Mouse (Mus musculus): ENCODE measurements around the gene Vdr. TPM values are rescaled to one million over a fixed set of nuclear protein-coding genes. Genes with fewer than 3 reads are reported as not detected.
A peak's percentile ranks its signal among the peaks of the same experiment; 100 is the strongest.
"Not testable (repeated sequence)": the region's sequence is repeated elsewhere in the genome, so short reads cannot be mapped to it uniquely, and the experiment has no call there.

The Vdr gene
- polyA plus RNA-seq, 2 experiments: 0.11 to 0.15 TPM

DNA sequence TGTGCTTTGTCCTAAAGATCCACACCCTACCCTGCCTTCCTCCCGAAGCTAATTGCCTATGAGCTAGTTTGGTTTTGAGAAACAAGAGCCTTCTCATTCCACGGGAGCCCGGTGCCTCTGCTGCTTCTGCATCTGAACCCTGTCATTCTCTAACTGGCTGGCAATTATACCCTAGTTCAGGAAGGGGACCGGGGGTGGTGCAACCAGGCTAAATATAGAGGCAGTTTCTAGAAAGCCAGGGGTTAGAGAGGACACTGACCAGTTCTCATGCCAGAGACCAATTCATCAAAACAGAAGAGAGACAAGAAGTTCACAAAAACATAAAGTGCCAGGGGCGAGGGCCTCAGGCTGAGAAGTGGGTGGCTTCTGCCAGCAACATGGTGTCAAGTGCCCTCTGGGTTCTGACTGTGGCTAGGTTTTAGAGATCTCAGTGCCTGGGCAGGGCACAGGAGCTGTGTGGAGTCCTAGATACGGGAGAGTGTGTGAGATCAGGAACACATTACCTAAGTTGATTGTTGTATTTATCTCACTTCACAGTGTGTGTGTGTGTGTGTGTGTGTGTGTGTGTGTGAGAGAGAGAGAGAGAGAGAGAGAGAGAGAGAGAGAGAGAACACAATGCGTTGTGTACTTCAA lies 31.6 kb downstream of the Vdr start:
- DNase-seq (ENCODE audit: low read depth in 3 of 3, low spot score in 3 of 3) (no peak), ATAC-seq (ENCODE audit: insufficient read depth) (0 out of 2 replicates have a peak, but pooled peaks have one; percentile 37)
- no peak for TF ChIP-seq EP300 (IDR thresholded peaks at IDR 0.05; ENCODE audit: low read depth)
- no peak for TF ChIP-seq CTCF (IDR thresholded peaks at IDR 0.05; ENCODE audit: low read depth)
- no peak overlapping the region for H3K27ac ChIP-seq
- no peaks in the 10 kb centered on the region for H3K27me3 ChIP-seq (ENCODE audit: control insufficient read depth, insufficient read depth, low read length)
- H3K4me1 ChIP-seq (replicated peaks; ENCODE audit: control insufficient read depth in 2 of 2, insufficient read depth in 2 of 2, low read length in 1 of 2): no peaks in the 10 kb centered on the region; a peak in 1 of 4 replicates
- no peaks in the 10 kb centered on the region for H3K36me3 ChIP-seq (replicated peaks; ENCODE audit: control insufficient read depth, insufficient read depth, low read depth)
- no peaks in the 10 kb centered on the region for H3K9me3 ChIP-seq (ENCODE audit: control insufficient read depth, low read length)
- 31% methylated on average over 7 of the region's 7 CpGs for WGBS (ENCODE audit: insufficient replicate concordance)
- H3K4me2 ChIP-seq (ENCODE audit: low read depth): no peak overlapping the region
- H3K9ac ChIP-seq (replicated peaks): no peak overlapping the region
- H3K4me3 ChIP-seq (ENCODE audit: insufficient read depth in 1 of 2, low read depth in 2 of 2, low read length in 2 of 2): no peak overlapping the region

DNA sequence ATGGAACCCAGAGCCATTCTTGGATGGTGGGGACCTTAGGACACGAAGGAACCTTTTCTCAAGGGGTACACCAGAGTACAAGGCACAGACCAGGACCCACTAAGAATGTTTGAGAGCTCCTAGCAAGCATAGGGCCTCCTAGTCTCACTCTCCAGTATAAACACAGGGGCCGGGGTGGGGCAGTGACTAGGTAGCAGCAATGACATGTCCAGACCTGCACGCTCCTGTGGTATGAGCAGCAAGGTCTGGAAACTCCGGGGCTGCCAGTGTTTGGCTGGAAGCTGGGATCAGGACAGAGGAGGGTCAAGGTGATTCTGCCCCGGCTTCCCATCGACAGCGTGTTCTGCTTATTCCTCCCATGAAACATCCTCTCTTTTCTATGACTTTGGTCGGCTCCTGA lies 34.6 kb downstream of the Vdr start:
- WGBS (ENCODE audit: insufficient replicate concordance): 74% methylated on average over 8 of the region's 8 CpGs
- H3K9me3 ChIP-seq (ENCODE audit: control insufficient read depth, low read length): no peaks in the 10 kb centered on the region
- H3K27ac ChIP-seq: no peak overlapping the region
- no peaks in the 10 kb centered on the region for H3K36me3 ChIP-seq (replicated peaks; ENCODE audit: control insufficient read depth, insufficient read depth, low read depth)
- no peaks in the 10 kb centered on the region for H3K27me3 ChIP-seq (ENCODE audit: control insufficient read depth, insufficient read depth, low read length)
- no peak overlapping the region for H3K9ac ChIP-seq (replicated peaks)
- H3K4me3 ChIP-seq (ENCODE audit: insufficient read depth in 1 of 2, low read depth in 2 of 2, low read length in 2 of 2): no peak overlapping the region
- H3K4me2 ChIP-seq (ENCODE audit: low read depth): no peak overlapping the region
- TF ChIP-seq EP300 (IDR thresholded peaks at IDR 0.05; ENCODE audit: low read depth): no peak
- TF ChIP-seq CTCF (IDR thresholded peaks at IDR 0.05; ENCODE audit: low read depth): no peak
- ATAC-seq (ENCODE audit: insufficient read depth) (no peak), DNase-seq (ENCODE audit: low read depth in 3 of 3, low spot score in 3 of 3) (no peak)
- no peaks in the 10 kb centered on the region; a peak in 1 of 4 replicates for H3K4me1 ChIP-seq (replicated peaks; ENCODE audit: control insufficient read depth in 2 of 2, insufficient read depth in 2 of 2, low read length in 1 of 2)

- H3K4me1 ChIP-seq (replicated peaks; ENCODE audit: control insufficient read depth in 2 of 2, insufficient read depth in 2 of 2, low read length in 1 of 2): no peaks in the 10 kb centered on the region
- DNase-seq (ENCODE audit: low read depth in 3 of 3, low spot score in 3 of 3) (no peak), ATAC-seq (ENCODE audit: insufficient read depth) (no peak)
- no peak overlapping the region for H3K9ac ChIP-seq (replicated peaks)
- no peaks in the 10 kb centered on the region for H3K27me3 ChIP-seq (ENCODE audit: control insufficient read depth, insufficient read depth, low read length)
- H3K36me3 ChIP-seq (replicated peaks; ENCODE audit: control insufficient read depth, insufficient read depth, low read depth): no peaks in the 10 kb centered on the region
- no peak overlapping the region for H3K4me3 ChIP-seq (ENCODE audit: insufficient read depth in 1 of 2, low read depth in 2 of 2, low read length in 2 of 2)
- TF ChIP-seq EP300 (IDR thresholded peaks at IDR 0.05; ENCODE audit: low read depth) (no peak), CTCF (IDR thresholded peaks at IDR 0.05; ENCODE audit: low read depth) (no peak)
- no peak overlapping the region for H3K4me2 ChIP-seq (ENCODE audit: low read depth)
- H3K9me3 ChIP-seq (ENCODE audit: control insufficient read depth, low read length): no peaks in the 10 kb centered on the region
- H3K27ac ChIP-seq: no peak overlapping the region
- 71% methylated on average over 9 of the region's 9 CpGs for WGBS (ENCODE audit: insufficient replicate concordance)
Measured at GRCm38 (mm10) chr15:97873717-97874116, 36.7 kb downstream of the Vdr start.

DNA sequence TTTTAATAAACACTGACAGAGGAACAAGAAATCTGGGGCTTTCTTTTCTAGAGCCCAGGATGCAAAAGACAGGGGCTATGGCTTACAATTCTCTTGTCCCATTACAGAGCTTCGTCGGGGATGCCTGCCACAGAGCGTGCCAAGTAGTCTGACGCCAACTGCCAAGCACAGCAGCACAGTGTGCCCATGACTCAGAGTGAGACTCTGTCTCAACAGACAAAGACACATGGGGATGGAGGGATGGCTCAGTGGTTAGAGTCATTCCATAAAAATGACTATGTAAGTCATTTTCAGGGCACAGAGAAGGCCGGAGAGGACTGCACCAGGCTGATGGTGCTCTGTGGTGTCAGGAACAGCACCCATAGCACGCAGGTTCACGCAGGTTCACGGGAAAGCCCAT lies 38.3 kb downstream of the Vdr start:
- WGBS (ENCODE audit: insufficient replicate concordance): 79% methylated on average over 8 of the region's 8 CpGs
- Histone ChIP-seq H3K27ac (no peak overlapping the region), H3K4me2 (ENCODE audit: low read depth) (no peak overlapping the region), H3K36me3 (replicated peaks; ENCODE audit: control insufficient read depth, insufficient read depth, low read depth) (no peaks in the 10 kb centered on the region), H3K4me1 (replicated peaks; ENCODE audit: control insufficient read depth in 2 of 2, insufficient read depth in 2 of 2, low read length in 1 of 2) (no peaks in the 10 kb centered on the region), H3K27me3 (ENCODE audit: control insufficient read depth, insufficient read depth, low read length) (no peaks in the 10 kb centered on the region), H3K4me3 (ENCODE audit: insufficient read depth in 1 of 2, low read depth in 2 of 2, low read length in 2 of 2) (no peak overlapping the region), H3K9ac (replicated peaks) (no peak overlapping the region), H3K9me3 (ENCODE audit: control insufficient read depth, low read length) (no peaks in the 10 kb centered on the region)
- no peak for ATAC-seq (ENCODE audit: insufficient read depth)
- TF ChIP-seq EP300 (IDR thresholded peaks at IDR 0.05; ENCODE audit: low read depth): no peak
- no peak for TF ChIP-seq CTCF (IDR thresholded peaks at IDR 0.05; ENCODE audit: low read depth)
- no peak for DNase-seq (ENCODE audit: low read depth in 3 of 3, low spot score in 3 of 3)

- H3K4me2 ChIP-seq (ENCODE audit: low read depth): no peak overlapping the region
- ATAC-seq (ENCODE audit: insufficient read depth): no peak
Measured at GRCm38 (mm10) chr15:97871055-97872030, 39.1 kb downstream of the Vdr start.

DNA sequence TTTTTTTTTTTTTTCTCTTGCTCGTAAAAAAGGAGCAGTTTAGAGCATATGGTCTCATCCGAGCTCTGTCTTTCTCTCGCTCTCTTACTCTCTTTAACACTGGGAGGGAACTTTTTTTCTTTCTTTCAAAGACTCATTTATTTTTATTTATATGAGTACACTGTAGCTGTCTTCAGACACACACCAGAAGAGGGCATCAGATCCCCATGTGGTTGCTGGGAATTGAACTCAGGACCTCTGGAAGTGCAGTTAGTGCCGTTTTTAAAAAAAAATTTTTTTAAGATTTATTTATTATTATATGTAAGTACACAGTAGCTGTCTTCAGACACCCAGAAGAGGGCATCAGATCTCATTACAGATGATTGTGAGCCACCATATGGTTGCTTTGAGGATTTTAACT lies 40.3 kb downstream of the Vdr start:
- not testable (repeated sequence) for H3K27me3 ChIP-seq (ENCODE audit: control insufficient read depth, insufficient read depth, low read length); DNase-seq (ENCODE audit: low read depth in 3 of 3, low spot score in 3 of 3); H3K9ac ChIP-seq (replicated peaks); ATAC-seq (ENCODE audit: insufficient read depth); H3K36me3 ChIP-seq (replicated peaks; ENCODE audit: control insufficient read depth, insufficient read depth, low read depth); H3K9me3 ChIP-seq (ENCODE audit: control insufficient read depth, low read length); H3K4me2 ChIP-seq (ENCODE audit: low read depth); H3K4me3 ChIP-seq (ENCODE audit: insufficient read depth in 1 of 2, low read depth in 2 of 2, low read length in 2 of 2); H3K27ac ChIP-seq; H3K4me1 ChIP-seq (replicated peaks; ENCODE audit: control insufficient read depth in 2 of 2, insufficient read depth in 2 of 2, low read length in 1 of 2)
- 74% methylated on average over 4 of the region's 4 CpGs for WGBS (ENCODE audit: insufficient replicate concordance)

More at GRCm38 (mm10) chr15:97871055-97872030, 39.1 kb downstream of the Vdr start:
- H3K27me3 ChIP-seq (ENCODE audit: control insufficient read depth, insufficient read depth, low read length): no peaks in the 10 kb centered on the region
- no peaks in the 10 kb centered on the region for H3K36me3 ChIP-seq (replicated peaks; ENCODE audit: control insufficient read depth, insufficient read depth, low read depth)
- no peak overlapping the region for H3K27ac ChIP-seq
- no peak for DNase-seq (ENCODE audit: low read depth in 3 of 3, low spot score in 3 of 3)
- H3K4me1 ChIP-seq (replicated peaks; ENCODE audit: control insufficient read depth in 2 of 2, insufficient read depth in 2 of 2, low read length in 1 of 2): no peaks in the 10 kb centered on the region
- no peak overlapping the region for H3K4me3 ChIP-seq (ENCODE audit: insufficient read depth in 1 of 2, low read depth in 2 of 2, low read length in 2 of 2)
- H3K9me3 ChIP-seq (ENCODE audit: control insufficient read depth, low read length): no peaks in the 10 kb centered on the region
- TF ChIP-seq CTCF (IDR thresholded peaks at IDR 0.05; ENCODE audit: low read depth): no peak
- TF ChIP-seq EP300 (IDR thresholded peaks at IDR 0.05; ENCODE audit: low read depth): no peak
- no peak overlapping the region for H3K9ac ChIP-seq (replicated peaks)
- WGBS (ENCODE audit: insufficient replicate concordance): 56% methylated on average over 19 of the region's 19 CpGs

Data from liver, embryonic 14.5 days (tissue).